Mouse (Mus musculus) heart, postnatal 14 days (tissue): ENCODE data around the gene Dcakd. TPM values are rescaled to one million over a fixed set of nuclear protein-coding genes. Genes with fewer than 3 reads are reported as not detected.

ENCODE experiments used
- DNase-seq, 2 experiments: peaks; one replicate each; pipeline ENCODE4 v3.0.0; 2021 to 2022
- intact Hi-C: fragments of 180-260 bp; cut with DNase I; formaldehyde crosslinking; loops from one replicate; pipeline ENCODE4 v1.15.1; 2025
- total RNA-seq, 2 experiments: library from RNA; stranded (reverse); gene quantifications; 2 replicates each; pipeline ENCODE4 v1.2.3; 2021

The Dcakd gene
- total RNA-seq, 2 experiments from 2014 or later = 68.5 to 71.1 TPM

- intact Hi-C loops = no loop called here
- no peak for DNase-seq
These were observed 17.5 kb downstream of the Dcakd start for GRCm38 (mm10) chr11:103010454-103011205.

- DNase-seq = no peak
- intact Hi-C loops = no loop called here
These were observed 18.9 kb downstream of the Dcakd start for GRCm38 (mm10) chr11:103009208-103009607.

GRCm38 (mm10) chr11:103008558-103008957 lies 19.6 kb downstream of the Dcakd start:
- DNase-seq = no peak
- intact Hi-C loops = no loop called here

GRCm38 (mm10) chr11:103007001-103007340 lies 21.2 kb downstream of the Dcakd start:
- intact Hi-C loops = no loop called here
- peak in 1 of 2 experiments; percentile 40 for DNase-seq

- DNase-seq = no peak
- intact Hi-C loops = no loop called here
These were observed 21.7 kb downstream of the Dcakd start for GRCm38 (mm10) chr11:103006286-103007000.

- no peak for DNase-seq
- intact Hi-C loops = no loop called here
These were observed 22.7 kb downstream of the Dcakd start for GRCm38 (mm10) chr11:103005254-103005981.

- intact Hi-C loops = no loop called here
- DNase-seq = no peak
These were observed 23.3 kb downstream of the Dcakd start for GRCm38 (mm10) chr11:103004852-103005251.

- intact Hi-C loops = no loop called here
- peak; percentile 76 to 77 for DNase-seq
These were observed 24.9 kb downstream of the Dcakd start for GRCm38 (mm10) chr11:103003210-103003609.

- intact Hi-C loops = loop anchor here (2.0 kb wide), 1 partner anchor 54 kb away; no protein-coding TSS in a partner anchor
- no peak for DNase-seq
These were observed 27.1 kb downstream of the Dcakd start for GRCm38 (mm10) chr11:103001063-103001462.

- no peak for DNase-seq
- intact Hi-C loops = loop anchor here (2.0 kb wide), 1 partner anchor 55 kb away; no protein-coding TSS in a partner anchor
These were observed 28.0 kb downstream of the Dcakd start for GRCm38 (mm10) chr11:103000111-103000510.

- DNase-seq = no peak
- intact Hi-C loops = no loop called here
These were observed 28.7 kb downstream of the Dcakd start for GRCm38 (mm10) chr11:102999317-102999970.

GRCm38 (mm10) chr11:102998577-102999316 lies 29.4 kb downstream of the Dcakd start:
- peak in 1 of 2 experiments; percentile 34 for DNase-seq
- intact Hi-C loops = no loop called here

- intact Hi-C loops = no loop called here
- DNase-seq = no peak
These were observed 29.9 kb downstream of the Dcakd start for GRCm38 (mm10) chr11:102998254-102998576.

- no peak for DNase-seq
- intact Hi-C loops = no loop called here
These were observed 31.0 kb downstream of the Dcakd start for GRCm38 (mm10) chr11:102996991-102997770.

- peak in 1 of 2 experiments; percentile 45 for DNase-seq
- intact Hi-C loops = no loop called here
These were observed 31.7 kb downstream of the Dcakd start for GRCm38 (mm10) chr11:102996385-102996784.

- intact Hi-C loops = loop anchor here (5.0 kb wide), 2 partner anchors 48 to 223 kb away; partner anchors contain the start of gene C1ql1
These were observed 33.2 kb downstream of the Dcakd start for GRCm38 (mm10) chr11:102994952-102995351.

GRCm38 (mm10) chr11:102993420-102994029 lies 34.6 kb downstream of the Dcakd start:
- no peak for DNase-seq
- intact Hi-C loops = loop anchor here (1.0 to 5.0 kb wide), 3 partner anchors 46 to 221 kb away; partner anchors contain the start of genes C1ql1 and Gfap

More at GRCm38 (mm10) chr11:102994952-102995351, 33.2 kb downstream of the Dcakd start:
- no peak for DNase-seq

- peak; percentile 81 to 87 for DNase-seq
- intact Hi-C loops = loop anchor here (1.0 to 5.0 kb wide), 3 partner anchors 46 to 221 kb away; partner anchors contain the start of genes C1ql1 and Gfap
These were observed 35.2 kb downstream of the Dcakd start for GRCm38 (mm10) chr11:102992940-102993339.
